Mouse (Mus musculus) monocyte, adult 5-6 weeks (primary cell): ENCODE results near the gene Hoxd3. TPM values are rescaled to one million over a fixed set of nuclear protein-coding genes. Genes with fewer than 3 reads are reported as not detected.

ENCODE experiments used
- ATAC-seq: fragments of 153-309, 156-312 bp; replicated peaks from 2 replicates; pipeline ENCODE4 v1.8.0; 2017; ENCODE audit warnings: mild to moderate bottlenecking; ENCODE audit not compliant: low TSS enrichment, insufficient number of reproducible peaks, severe bottlenecking, poor library complexity, low FRiP score
- total RNA-seq: library from RNA; stranded (forward); fragments of 200-1000, 200-491, 200-594 nt; gene quantifications from 3 replicates; pipeline ENCODE4 v1.2.3, GENCODE M21; 2017

Gene Hoxd3
- total RNA-seq, 1 experiment from 2014 or later, result not detected

DNA sequence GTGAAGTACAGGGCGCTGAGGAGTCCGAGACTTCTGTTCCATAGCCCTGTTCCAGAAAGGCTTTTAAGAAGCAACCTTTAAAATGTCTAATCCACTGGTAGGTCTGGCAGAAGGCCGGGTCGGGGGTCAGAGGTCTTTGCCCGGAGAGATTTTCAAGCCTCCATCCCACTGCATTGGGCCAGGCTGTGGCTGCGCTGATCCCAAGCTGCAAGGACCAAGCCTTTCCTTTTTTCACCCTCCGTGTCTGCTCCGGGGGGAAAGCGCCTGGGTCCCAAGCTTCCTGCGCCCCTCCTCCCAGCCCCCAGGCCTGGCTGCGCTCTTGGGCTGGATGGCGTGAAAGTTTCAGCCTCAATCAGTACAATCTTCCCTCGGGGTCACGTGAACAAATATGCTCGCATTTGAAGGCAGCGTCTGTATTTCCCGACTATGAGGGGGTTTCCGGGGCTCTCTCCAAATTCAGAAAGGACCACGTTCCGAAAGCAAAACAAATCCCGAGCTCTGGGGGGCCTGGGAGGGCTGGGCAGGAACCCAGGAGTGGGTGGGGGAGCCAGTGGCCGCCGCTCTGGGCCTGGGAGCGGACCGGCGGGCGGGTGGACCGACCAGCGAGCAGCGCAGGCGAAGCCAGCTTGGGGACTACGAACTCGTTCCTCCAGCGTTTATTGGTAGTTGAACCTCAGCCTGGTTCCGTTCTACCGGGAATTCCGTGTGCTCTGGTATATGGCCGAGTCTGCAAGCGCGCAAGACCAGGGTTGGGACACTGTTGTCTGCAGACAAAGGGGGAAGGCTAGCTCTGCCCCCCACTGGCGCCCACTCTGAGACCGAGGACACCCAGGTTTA lies 24.3 kb downstream of the Hoxd3 start:
- ATAC-seq, result no peak

GRCm38 (mm10) chr2:74736688-74737577 lies 25.2 kb downstream of the Hoxd3 start:
- ATAC-seq, result no peak

- ATAC-seq, result no peak
Measured at GRCm38 (mm10) chr2:74737578-74738070, 25.9 kb downstream of the Hoxd3 start.

- no peak for ATAC-seq
Measured at GRCm38 (mm10) chr2:74738623-74739475, 27.1 kb downstream of the Hoxd3 start.

- no peak for ATAC-seq
Measured at GRCm38 (mm10) chr2:74739476-74739800, 27.7 kb downstream of the Hoxd3 start.

- ATAC-seq, result no peak
Measured at GRCm38 (mm10) chr2:74739869-74740268, 28.1 kb downstream of the Hoxd3 start.

GRCm38 (mm10) chr2:74740311-74741091 lies 28.8 kb downstream of the Hoxd3 start:
- ATAC-seq, result no peak

DNA sequence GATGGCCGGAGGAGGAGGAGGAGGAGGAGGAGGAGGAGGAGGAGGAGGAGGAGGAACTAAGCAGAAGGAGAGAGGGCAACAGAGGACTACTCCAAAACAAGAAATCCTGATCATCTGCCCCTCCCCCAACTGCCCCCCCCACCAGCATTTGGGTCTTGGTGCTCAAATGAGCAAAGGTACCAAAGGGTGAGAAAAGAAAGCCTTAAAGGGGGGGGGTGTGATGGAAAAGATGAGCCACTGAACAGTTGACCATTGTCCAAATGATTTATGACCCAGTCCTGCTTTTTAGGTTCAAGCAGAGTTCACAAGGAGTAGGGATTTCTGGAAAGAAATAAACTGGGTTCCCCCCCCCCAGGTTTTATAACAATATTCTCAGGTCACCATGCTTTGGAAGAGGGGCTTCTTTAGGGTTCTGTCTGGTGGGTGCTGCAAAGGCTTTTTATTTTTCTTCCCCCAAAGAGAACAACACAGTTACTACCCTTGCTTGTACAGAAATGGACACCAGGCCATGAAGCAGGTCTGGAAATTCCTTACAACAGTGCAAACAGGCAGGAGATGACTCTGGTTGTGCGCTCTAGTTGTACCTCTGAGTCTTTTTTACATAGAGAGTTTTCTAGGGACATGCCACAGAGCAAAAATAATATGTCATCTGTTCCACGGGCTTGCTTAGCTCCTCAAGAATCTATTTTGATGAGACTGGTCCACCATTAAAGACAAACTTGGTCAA lies 29.7 kb downstream of the Hoxd3 start:
- ATAC-seq, result no peak

GRCm38 (mm10) chr2:74741979-74742277 lies 30.2 kb downstream of the Hoxd3 start:
- no peak for ATAC-seq

GRCm38 (mm10) chr2:74745540-74746297 lies 34.0 kb downstream of the Hoxd3 start:
- no peak for ATAC-seq

DNA sequence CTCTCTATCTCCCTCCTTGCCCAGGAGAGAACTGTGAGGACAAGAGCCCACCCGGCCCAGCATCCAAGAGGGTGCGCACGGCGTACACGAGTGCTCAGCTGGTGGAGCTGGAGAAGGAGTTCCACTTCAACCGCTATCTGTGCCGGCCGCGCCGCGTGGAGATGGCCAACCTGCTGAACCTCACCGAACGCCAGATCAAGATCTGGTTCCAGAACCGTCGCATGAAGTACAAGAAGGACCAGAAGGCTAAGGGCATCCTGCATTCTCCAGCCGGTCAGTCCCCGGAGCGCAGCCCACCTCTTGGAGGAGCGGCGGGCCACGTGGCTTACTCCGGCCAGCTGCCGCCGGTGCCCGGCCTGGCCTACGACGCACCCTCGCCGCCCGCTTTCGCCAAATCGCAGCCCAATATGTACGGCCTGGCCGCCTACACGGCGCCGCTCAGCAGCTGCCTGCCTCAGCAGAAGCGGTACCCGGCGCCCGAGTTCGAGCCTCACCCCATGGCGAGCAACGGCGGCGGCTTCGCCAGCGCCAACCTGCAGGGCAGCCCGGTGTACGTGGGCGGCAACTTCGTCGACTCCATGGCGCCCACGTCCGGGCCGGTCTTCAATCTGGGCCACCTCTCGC lies 34.7 kb downstream of the Hoxd3 start:
- ATAC-seq, result no peak

GRCm38 (mm10) chr2:74747006-74747405 lies 35.3 kb downstream of the Hoxd3 start:
- no peak for ATAC-seq

- no peak for ATAC-seq
Measured at GRCm38 (mm10) chr2:74747661-74748141, 36.0 kb downstream of the Hoxd3 start.

DNA sequence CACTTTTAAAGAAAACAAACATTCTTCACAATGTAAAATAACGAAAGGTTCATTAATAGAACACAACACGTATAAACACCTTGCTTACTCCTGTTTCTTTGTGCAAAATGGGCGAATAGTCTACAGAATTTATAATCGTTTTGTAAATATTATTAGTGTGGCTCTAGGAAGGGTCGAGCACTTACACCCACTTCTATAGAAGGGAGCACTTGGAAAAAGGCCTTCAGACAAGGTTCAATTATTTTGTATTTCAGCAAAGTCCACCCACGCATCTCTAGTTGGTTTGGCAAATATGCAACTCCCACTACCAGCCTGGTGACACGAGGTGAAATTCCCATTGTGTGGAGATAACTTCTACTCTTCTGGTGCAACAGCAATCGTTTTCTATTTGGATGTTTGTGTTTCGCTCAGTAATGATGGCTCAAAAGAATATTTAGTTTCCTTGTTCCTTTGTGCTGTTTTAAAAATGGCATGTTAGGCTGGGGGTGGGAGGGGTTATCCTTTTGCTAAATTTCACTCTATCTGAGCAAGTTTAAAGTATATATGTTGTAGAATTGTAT lies 36.8 kb downstream of the Hoxd3 start:
- no peak for ATAC-seq

- no peak for ATAC-seq
Measured at GRCm38 (mm10) chr2:74749337-74750121, 37.8 kb downstream of the Hoxd3 start.
